Mouse (Mus musculus) testis, adult 2 months (tissue): ENCODE results near the gene Kcnab1. TPM values are rescaled to one million over a fixed set of nuclear protein-coding genes. Genes with fewer than 3 reads are reported as not detected.
A peak's percentile ranks its signal among the peaks of the same experiment; 100 is the strongest.

ENCODE experiments used
- H3K27ac ChIP-seq: fragments of 200-500 bp; 2 replicates; pipeline ENCODE4 v1.5.1; 2012; ENCODE audit warnings: low read depth, low read length; ENCODE audit not compliant: control insufficient read depth, insufficient read depth
- H3K27me3 ChIP-seq: fragments of 200-500 bp; 2 replicates; pipeline ENCODE4 v1.6.1; 2012; ENCODE audit warnings: mild to moderate bottlenecking, low read length, moderate library complexity; ENCODE audit not compliant: control insufficient read depth, insufficient read depth
- H3K36me3 ChIP-seq: fragments of 200-500 bp; 2 replicates; pipeline ENCODE4 v1.6.1; 2012; ENCODE audit warnings: mild to moderate bottlenecking, low read length; ENCODE audit not compliant: control insufficient read depth, insufficient read depth
- H3K4me1 ChIP-seq: fragments of 200-500 bp; 2 replicates; pipeline ENCODE4 v1.6.1; 2012; ENCODE audit warnings: low read length; ENCODE audit not compliant: control insufficient read depth, insufficient read depth
- H3K4me3 ChIP-seq: fragments of 200-500 bp; 2 replicates; pipeline ENCODE4 v1.5.1; 2012; ENCODE audit warnings: low read depth, mild to moderate bottlenecking, low read length, moderate library complexity, mixed read lengths; ENCODE audit not compliant: control insufficient read depth
- CTCF ChIP-seq: fragments of 200-500 bp; IDR thresholded peaks from 2 replicates; pipeline ENCODE4 v1.5.1; 2012; ENCODE audit warnings: low read depth, mild to moderate bottlenecking, inconsistent platforms, low read length, moderate library complexity; ENCODE audit not compliant: control insufficient read depth, insufficient read depth, insufficient replicate concordance
- POLR2A ChIP-seq: fragments of 200-500 bp; IDR thresholded peaks from 2 replicates; pipeline ENCODE4 v1.6.1; 2012; ENCODE audit warnings: low read depth, mild to moderate bottlenecking, inconsistent platforms, low read length, moderate library complexity; ENCODE audit not compliant: control insufficient read depth
- polyA plus RNA-seq: library from polyadenylated mRNA; depleted of rRNA; stranded (reverse); fragments of >200 nt; gene quantifications from 2 replicates; pipeline ENCODE4 v1.2.3, GENCODE M21; 2012

The Kcnab1 gene
- polyA plus RNA-seq, 1 experiment, result 2.5 TPM

GRCm38 (mm10) chr3:65358841-65359240 is 249.7 kb downstream of the Kcnab1 start:
- Histone ChIP-seq H3K27ac (peak overlapping the region; percentile 14; the same call in 1 of the 2 replicates), H3K4me1 (no peaks in the 10 kb centered on the region; the same call in 1 of the 2 replicates), H3K4me3 (no peak overlapping the region), H3K27me3 (no peaks in the 10 kb centered on the region), H3K36me3 (no peaks in the 10 kb centered on the region)
- TF ChIP-seq POLR2A (no peak), CTCF (no peak)

GRCm38 (mm10) chr3:65360163-65360969 is 251.2 kb downstream of the Kcnab1 start:
- H3K27ac ChIP-seq, result no peak overlapping the region; the same call in 1 of the 2 replicates
- no peak overlapping the region for H3K4me3 ChIP-seq
- no peaks in the 10 kb centered on the region for H3K36me3 ChIP-seq
- H3K4me1 ChIP-seq, result no peaks in the 10 kb centered on the region; the same call in 1 of the 2 replicates
- TF ChIP-seq POLR2A, result no peak
- no peaks in the 10 kb centered on the region for H3K27me3 ChIP-seq

- no peak overlapping the region for H3K27ac ChIP-seq
- no peaks in the 10 kb centered on the region for H3K4me1 ChIP-seq
- TF ChIP-seq POLR2A (no peak), CTCF (no peak)
- H3K36me3 ChIP-seq, result no peaks in the 10 kb centered on the region
- H3K4me3 ChIP-seq, result no peak overlapping the region
- H3K27me3 ChIP-seq, result no peaks in the 10 kb centered on the region
These were observed 254.3 kb downstream of the Kcnab1 start for GRCm38 (mm10) chr3:65363438-65363837.

GRCm38 (mm10) chr3:65365184-65365583 is 256.0 kb downstream of the Kcnab1 start:
- no peaks in the 10 kb centered on the region for H3K27me3 ChIP-seq
- no peak overlapping the region for H3K4me3 ChIP-seq
- no peaks in the 10 kb centered on the region for H3K36me3 ChIP-seq
- H3K27ac ChIP-seq, result no peak overlapping the region
- TF ChIP-seq POLR2A (no peak), CTCF (no peak)
- H3K4me1 ChIP-seq, result 0 out of 2 replicates have a peak, but pooled peaks cover 2% of the 10 kb centered on the region

GRCm38 (mm10) chr3:65365921-65366710 is 256.9 kb downstream of the Kcnab1 start:
- no peak overlapping the region for H3K4me3 ChIP-seq
- no peak overlapping the region for H3K27ac ChIP-seq
- TF ChIP-seq POLR2A (no peak), CTCF (no peak)
- H3K36me3 ChIP-seq, result no peaks in the 10 kb centered on the region
- no peaks in the 10 kb centered on the region for H3K27me3 ChIP-seq
- H3K4me1 ChIP-seq, result 0 out of 2 replicates have a peak, but pooled peaks cover 2% of the 10 kb centered on the region

- Histone ChIP-seq H3K27ac (no peak overlapping the region), H3K36me3 (no peaks in the 10 kb centered on the region)
These were observed 258.8 kb downstream of the Kcnab1 start for GRCm38 (mm10) chr3:65367944-65368343.

GRCm38 (mm10) chr3:65372552-65372951 is 263.4 kb downstream of the Kcnab1 start:
- Histone ChIP-seq H3K27me3 (no peaks in the 10 kb centered on the region), H3K36me3 (no peaks in the 10 kb centered on the region), H3K4me1 (peaks cover 3% of the 10 kb centered on the region; the same call in 1 of the 2 replicates), H3K27ac (no peak overlapping the region), H3K4me3 (no peak overlapping the region)
- TF ChIP-seq POLR2A (no peak), CTCF (no peak)

More at GRCm38 (mm10) chr3:65367944-65368343, 258.8 kb downstream of the Kcnab1 start:
- Histone ChIP-seq H3K4me1 (peaks cover 3% of the 10 kb centered on the region; the same call in 1 of the 2 replicates), H3K4me3 (no peak overlapping the region), H3K27me3 (no peaks in the 10 kb centered on the region)
- TF ChIP-seq POLR2A (no peak), CTCF (no peak)
